Mouse (Mus musculus) midbrain, embryonic 14.5 days (tissue): ENCODE data around the gene Xpnpep3. TPM values are rescaled to one million over a fixed set of nuclear protein-coding genes. Genes with fewer than 3 reads are reported as not detected.
A peak's percentile ranks its signal among the peaks of the same experiment; 100 is the strongest.

Source experiments
- ATAC-seq: fragments of 200-750 bp; cut with Nextera tagmentation; 2 replicates; pipeline ENCODE4 v1.8.0; 2017; ENCODE audit warnings: moderate number of reproducible peaks, moderate library complexity; ENCODE audit not compliant: low FRiP score, low TSS enrichment
- DNase-seq: peaks from one replicate; pipeline ENCODE4 v3.0.0-alpha.2; 2015
- H3K27ac ChIP-seq: fragments of 300-500 bp; sonication (generic); replicated peaks from 2 replicates; pipeline ENCODE4 v1.5.1; 2014; ENCODE audit warnings: mild to moderate bottlenecking, low read depth, low read length, moderate library complexity
- H3K27me3 ChIP-seq: fragments of 300-500 bp; sonication (generic); 2 replicates; pipeline ENCODE4 v1.6.1; 2014; ENCODE audit warnings: low read length, control low read depth, mixed read lengths; ENCODE audit not compliant: control insufficient read depth, insufficient read depth
- H3K36me3 ChIP-seq: fragments of 300-500 bp; sonication (generic); 2 replicates; pipeline ENCODE4 v1.6.1; 2014; ENCODE audit warnings: low read length, control low read depth; ENCODE audit not compliant: control insufficient read depth, insufficient read depth
- H3K4me1 ChIP-seq: fragments of 300-500 bp; sonication (generic); 2 replicates; pipeline ENCODE4 v1.6.1; 2014; ENCODE audit warnings: mild to moderate bottlenecking, antibody characterized with exemption, low read length, control low read depth; ENCODE audit not compliant: control insufficient read depth, insufficient read depth
- H3K4me2 ChIP-seq: fragments of 300-500 bp; sonication (generic); 2 replicates; pipeline ENCODE4 v1.6.1; 2014; ENCODE audit warnings: mild to moderate bottlenecking, low read length, moderate library complexity
- H3K4me3 ChIP-seq: fragments of 300-500 bp; sonication (generic); replicated peaks from 2 replicates; pipeline ENCODE4 v1.5.1; 2014; ENCODE audit warnings: low read depth, low read length
- H3K9ac ChIP-seq: fragments of 300-500 bp; sonication (generic); replicated peaks from 2 replicates; pipeline ENCODE4 v1.6.1; 2014; ENCODE audit warnings: mild to moderate bottlenecking, low read length, moderate library complexity
- H3K9me3 ChIP-seq: fragments of 300-500 bp; sonication (generic); 2 replicates; pipeline ENCODE4 v1.6.1; 2016; ENCODE audit warnings: low read length, control low read depth, mixed read lengths; ENCODE audit not compliant: control insufficient read depth
- WGBS: fragments of 180-500 bp; shearing (Covaris S2); extraction: QIAGEN DNeasy Blood & Tissue Kit; methylation state at CpG from one replicate; pipeline ENCODE4 v1.1.7; 2014; 5-methylcytosine and 5-hydroxymethylcytosine counted together
- polyA plus RNA-seq: library from polyadenylated mRNA; unstranded; fragments of >200 nt; fragmentation: Nextera tagmentation; extraction: Ambion mirVana; gene quantifications from 2 replicates; pipeline ENCODE4 v1.2.1, GENCODE M21; 2014

Gene Xpnpep3
- polyA plus RNA-seq, 1 experiment from 2014 or later, result 6.6 TPM

DNA sequence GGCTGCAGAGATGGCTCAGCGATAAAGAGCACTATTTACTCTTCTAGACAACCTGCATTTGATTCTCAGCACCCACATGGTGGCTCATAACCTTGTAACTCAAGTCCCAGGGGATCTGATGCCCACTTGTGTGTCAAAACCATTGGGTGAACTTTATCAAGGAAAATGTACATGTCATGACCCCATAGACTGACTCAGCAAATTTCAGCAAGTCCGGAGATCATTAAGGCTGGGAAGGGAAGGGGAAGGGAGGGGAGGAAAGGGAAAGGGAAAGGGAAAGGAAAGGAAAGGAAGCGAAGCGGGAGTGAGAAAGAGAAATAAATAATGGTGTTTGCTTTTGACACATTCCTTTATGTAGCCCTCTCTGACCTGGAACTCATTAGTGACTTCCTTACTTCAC lies 18.1 kb downstream of the Xpnpep3 start:
- H3K4me1 ChIP-seq, result no peaks in the 10 kb centered on the region
- H3K9me3 ChIP-seq, result no peaks in the 10 kb centered on the region
- H3K27me3 ChIP-seq, result no peaks in the 10 kb centered on the region
- H3K36me3 ChIP-seq, result 0 out of 2 replicates have a peak, but pooled peaks cover 6% of the 10 kb centered on the region
- no peak overlapping the region for H3K4me2 ChIP-seq
- ATAC-seq (no peak), DNase-seq (no peak)
- H3K9ac ChIP-seq, result no peak overlapping the region
- no peak overlapping the region for H3K4me3 ChIP-seq
- 96% methylated on average over 4 of the region's 4 CpGs for WGBS
- H3K27ac ChIP-seq, result no peak overlapping the region

DNA sequence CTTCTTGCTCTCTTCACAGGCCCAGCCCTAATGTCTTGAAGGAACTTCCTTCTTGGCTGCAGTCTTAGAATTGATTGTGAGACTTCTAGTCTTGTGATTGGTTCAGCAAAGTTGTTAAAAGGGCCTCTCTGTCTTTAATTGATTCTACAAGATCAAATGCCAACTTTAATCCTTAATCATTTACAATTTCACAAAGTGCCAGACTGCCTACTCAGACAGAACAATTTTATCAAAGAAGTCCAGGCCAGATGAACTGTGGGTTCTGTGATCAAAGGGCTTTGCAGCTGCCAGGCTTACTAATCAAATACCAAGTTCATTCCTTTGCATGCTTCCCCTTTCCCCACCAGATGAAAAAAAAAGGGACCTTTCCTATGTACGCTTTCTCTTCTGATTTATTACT lies 21.5 kb downstream of the Xpnpep3 start:
- Histone ChIP-seq H3K36me3 (0 out of 2 replicates have a peak, but pooled peaks cover 2% of the 10 kb centered on the region), H3K27ac (no peak overlapping the region), H3K9ac (no peak overlapping the region), H3K9me3 (no peaks in the 10 kb centered on the region), H3K4me3 (no peak overlapping the region), H3K27me3 (no peaks in the 10 kb centered on the region), H3K4me1 (no peaks in the 10 kb centered on the region), H3K4me2 (no peak overlapping the region)
- DNase-seq, result peak; percentile 0
- ATAC-seq, result no peak
- WGBS, result 78% methylated on average over 1 of the region's 1 CpGs

DNA sequence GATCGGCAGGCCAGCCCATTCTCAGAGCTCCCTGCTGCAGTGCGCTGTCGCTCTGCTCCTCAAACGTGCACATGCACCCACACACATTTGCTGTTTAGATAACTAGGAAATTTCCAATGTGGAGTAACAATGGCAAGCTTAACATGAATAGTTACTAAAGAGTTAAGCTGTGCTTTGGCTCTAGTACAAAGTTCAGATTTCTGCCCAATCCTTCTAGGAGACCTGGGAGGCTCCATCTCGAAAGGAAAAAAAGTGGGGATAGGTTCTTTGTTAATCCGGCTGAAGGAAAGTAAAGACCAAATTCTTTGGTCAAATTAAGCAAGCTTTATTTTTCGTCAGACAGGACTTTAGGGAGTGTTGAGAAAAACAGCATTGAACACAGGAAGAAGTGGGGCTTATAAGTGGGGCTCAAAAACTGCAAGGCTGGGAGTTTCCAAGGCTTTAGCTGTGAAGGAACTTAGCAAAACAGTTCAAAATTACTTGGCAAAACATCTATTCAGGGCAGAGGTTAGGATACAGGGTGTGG lies 22.3 kb downstream of the Xpnpep3 start:
- Histone ChIP-seq H3K27ac (no peak overlapping the region), H3K4me3 (no peak overlapping the region), H3K4me1 (no peaks in the 10 kb centered on the region), H3K4me2 (no peak overlapping the region), H3K36me3 (0 out of 2 replicates have a peak, but pooled peaks cover 4% of the 10 kb centered on the region), H3K9me3 (no peaks in the 10 kb centered on the region), H3K27me3 (no peaks in the 10 kb centered on the region), H3K9ac (no peak overlapping the region)
- 73% methylated on average over 7 of the region's 7 CpGs for WGBS
- no peak for DNase-seq
- ATAC-seq, result no peak

DNA sequence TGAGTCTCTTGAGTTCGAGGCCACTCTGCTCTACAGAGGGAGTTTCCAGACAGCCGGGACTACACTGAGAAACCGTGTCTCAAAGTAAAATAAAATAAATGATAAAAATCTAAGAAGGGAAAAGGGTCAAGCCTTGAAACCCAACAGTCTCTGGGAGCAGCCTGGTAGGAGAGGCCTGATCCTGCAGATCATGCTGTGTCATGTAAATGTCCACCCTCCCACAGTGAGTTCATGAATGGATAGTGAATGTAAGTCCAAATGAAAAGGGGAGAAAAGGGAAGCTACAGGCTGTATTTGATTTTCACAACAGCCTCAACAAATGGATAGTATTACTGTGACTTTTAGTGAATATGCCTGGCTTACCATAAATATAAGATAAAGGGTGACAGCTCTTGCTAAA lies 25.4 kb downstream of the Xpnpep3 start:
- Histone ChIP-seq H3K4me3 (no peak overlapping the region), H3K9ac (no peak overlapping the region), H3K9me3 (no peaks in the 10 kb centered on the region), H3K4me1 (no peaks in the 10 kb centered on the region), H3K27ac (no peak overlapping the region), H3K36me3 (peaks cover 18% of the 10 kb centered on the region), H3K27me3 (no peaks in the 10 kb centered on the region), H3K4me2 (no peak overlapping the region)
- DNase-seq (no peak), ATAC-seq (no peak)
- WGBS, result 79% methylated on average over 3 of the region's 3 CpGs

DNA sequence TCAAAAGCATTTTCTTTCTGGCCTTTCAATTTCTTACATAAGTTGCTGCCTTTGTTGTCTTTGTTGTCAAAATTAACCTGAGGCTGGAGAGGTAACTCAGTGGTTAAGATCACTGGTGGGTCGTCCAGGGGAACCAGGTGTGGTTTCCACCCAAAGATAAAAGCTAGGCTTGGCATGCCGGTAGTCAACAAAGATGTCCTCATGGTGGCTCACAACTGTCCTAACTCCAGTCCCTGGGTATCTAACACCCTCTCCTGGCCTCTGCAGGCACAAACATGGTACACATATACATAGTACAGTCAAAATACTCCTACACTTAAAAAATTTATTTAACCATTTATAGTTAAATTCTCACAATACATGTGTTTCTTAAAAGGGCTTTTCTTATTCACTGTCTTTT lies 28.0 kb downstream of the Xpnpep3 start:
- H3K9ac ChIP-seq, result no peak overlapping the region
- peaks cover 40% of the 10 kb centered on the region for H3K36me3 ChIP-seq
- no peak overlapping the region for H3K4me2 ChIP-seq
- no peak overlapping the region for H3K4me3 ChIP-seq
- DNase-seq, result no peak
- ATAC-seq, result no peak
- H3K4me1 ChIP-seq, result no peaks in the 10 kb centered on the region
- no peak overlapping the region for H3K27ac ChIP-seq
- 95% methylated on average over 2 of the region's 2 CpGs for WGBS
- no peaks in the 10 kb centered on the region for H3K27me3 ChIP-seq
- H3K9me3 ChIP-seq, result no peaks in the 10 kb centered on the region

DNA sequence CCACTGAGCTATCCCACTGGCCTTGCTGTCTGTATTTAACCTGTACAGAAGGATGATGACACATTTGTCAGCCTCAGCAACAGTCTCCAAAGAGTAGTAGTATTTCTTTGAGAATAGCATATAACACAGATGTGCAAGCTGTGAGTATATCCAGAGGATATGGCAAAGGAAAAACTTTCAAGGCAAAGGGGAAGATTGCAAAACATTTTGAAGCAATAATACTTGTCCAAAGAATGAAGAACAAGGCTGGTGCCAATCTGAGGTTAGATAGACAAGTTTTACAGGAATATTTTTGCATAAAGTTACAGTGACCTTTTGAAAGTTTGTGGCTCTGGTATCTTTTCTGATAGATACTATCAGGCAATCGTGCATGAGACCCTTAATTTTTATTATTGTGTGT lies 31.3 kb downstream of the Xpnpep3 start:
- Histone ChIP-seq H3K4me2 (no peak overlapping the region), H3K4me1 (no peaks in the 10 kb centered on the region), H3K27me3 (no peaks in the 10 kb centered on the region), H3K4me3 (no peak overlapping the region), H3K9me3 (no peaks in the 10 kb centered on the region), H3K36me3 (peaks cover 37% of the 10 kb centered on the region), H3K9ac (no peak overlapping the region), H3K27ac (no peak overlapping the region)
- DNase-seq (no peak), ATAC-seq (no peak)
- 84% methylated on average over 1 of the region's 1 CpGs for WGBS

DNA sequence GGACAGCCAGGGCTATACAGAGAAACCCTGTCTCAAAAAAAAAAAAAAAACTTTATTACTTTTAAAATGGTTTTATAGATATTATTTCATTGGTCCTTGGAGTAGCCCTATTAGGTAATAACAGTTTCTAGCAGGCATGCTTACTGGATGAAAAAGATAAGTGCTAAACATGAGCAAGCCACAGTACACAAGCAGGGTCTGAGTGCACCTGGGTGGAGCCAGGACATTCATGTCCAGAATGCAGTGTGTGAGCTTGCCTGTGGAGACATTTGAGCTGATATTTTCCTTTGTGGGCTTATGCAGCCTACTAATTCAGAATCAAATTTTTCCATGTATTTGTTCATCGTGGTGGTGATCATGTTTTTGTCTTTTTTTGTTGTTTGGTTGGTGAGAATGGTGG lies 38.4 kb downstream of the Xpnpep3 start:
- ATAC-seq, result no peak
- Histone ChIP-seq H3K4me3 (no peak overlapping the region), H3K36me3 (peaks cover 16% of the 10 kb centered on the region)

DNA sequence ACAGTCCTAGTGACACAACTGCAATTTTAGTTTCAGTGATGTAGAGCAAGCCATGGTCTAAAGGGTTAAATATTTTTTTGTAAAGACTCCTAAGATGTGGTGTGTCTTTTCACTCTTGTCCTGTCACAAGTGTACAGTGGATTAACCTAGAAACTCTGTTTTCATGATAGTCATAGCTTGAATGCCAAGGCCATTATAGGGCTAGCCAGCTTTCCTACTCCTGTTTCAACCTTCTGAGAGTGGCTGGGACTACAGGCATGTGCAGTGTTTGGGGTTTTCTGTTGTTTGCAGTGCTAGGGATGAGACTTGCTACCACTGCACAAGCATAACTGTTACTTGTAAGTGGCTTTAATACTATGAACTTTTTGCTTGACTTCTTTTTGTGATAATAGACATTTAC lies 39.3 kb downstream of the Xpnpep3 start:
- H3K36me3 ChIP-seq, result peaks cover 16% of the 10 kb centered on the region
- H3K27me3 ChIP-seq, result no peaks in the 10 kb centered on the region
- ATAC-seq (no peak), DNase-seq (no peak)
- H3K9me3 ChIP-seq, result no peaks in the 10 kb centered on the region
- H3K4me1 ChIP-seq, result no peaks in the 10 kb centered on the region
- no peak overlapping the region for H3K4me2 ChIP-seq
- no peak overlapping the region for H3K27ac ChIP-seq
- no peak overlapping the region for H3K9ac ChIP-seq
- no peak overlapping the region for H3K4me3 ChIP-seq

More for the DNA sequence above, 38.4 kb downstream of the Xpnpep3 start:
- Histone ChIP-seq H3K4me2 (no peak overlapping the region), H3K4me1 (no peaks in the 10 kb centered on the region), H3K9ac (no peak overlapping the region), H3K27me3 (no peaks in the 10 kb centered on the region), H3K9me3 (no peaks in the 10 kb centered on the region), H3K27ac (no peak overlapping the region)
- WGBS, result 97% methylated on average over 1 of the region's 1 CpGs
- no peak for DNase-seq

DNA sequence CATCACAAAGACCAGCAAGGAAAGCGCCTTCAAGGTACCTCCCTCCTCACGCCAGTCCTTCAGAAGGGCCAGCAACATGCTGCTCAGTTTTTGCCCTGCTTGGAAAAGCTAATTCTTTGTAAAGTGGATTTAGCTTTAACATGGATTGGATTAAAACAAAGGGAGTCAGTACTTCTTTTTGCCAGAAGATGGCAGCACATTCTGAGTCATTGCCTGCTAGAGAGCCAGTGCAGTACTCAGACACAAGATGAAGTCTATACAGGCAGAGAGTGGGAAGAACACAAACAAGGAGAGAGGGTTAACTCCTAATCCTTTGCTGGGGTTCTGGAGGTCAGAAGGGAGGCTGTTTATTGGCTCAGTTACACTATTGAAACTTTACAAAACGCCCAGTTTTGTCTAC lies 48.5 kb downstream of the Xpnpep3 start:
- Histone ChIP-seq H3K4me1 (no peaks in the 10 kb centered on the region), H3K27ac (no peak overlapping the region), H3K4me3 (no peak overlapping the region), H3K4me2 (no peak overlapping the region), H3K27me3 (no peaks in the 10 kb centered on the region), H3K9ac (no peak overlapping the region), H3K9me3 (no peaks in the 10 kb centered on the region), H3K36me3 (peaks cover 37% of the 10 kb centered on the region)
- DNase-seq (peak; percentile 91), ATAC-seq (no peak)
- WGBS, result 45% methylated on average over 3 of the region's 3 CpGs
